Mouse (Mus musculus): ENCODE measurements around the gene Arhgef10l.

The Arhgef10l gene

DNA sequence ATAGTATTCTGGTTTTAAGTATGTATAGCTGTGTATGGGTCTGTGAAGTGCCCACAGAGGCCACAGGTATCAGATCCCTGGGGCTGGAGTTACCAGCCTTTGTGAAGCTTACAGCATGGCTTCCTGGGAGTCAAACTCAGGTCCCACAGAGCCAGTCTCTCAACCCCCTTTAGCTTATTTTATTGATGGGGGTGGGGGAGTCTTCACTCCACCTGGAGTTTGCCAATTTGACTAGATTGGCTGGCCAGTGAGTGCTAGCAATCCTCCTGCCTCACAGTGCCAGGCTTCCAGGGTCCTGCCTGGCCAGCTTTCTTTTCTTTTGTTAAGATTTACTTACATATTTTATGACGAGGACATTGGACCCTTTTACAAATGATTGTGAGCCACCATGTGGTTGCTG is 16.1 kb downstream of the Arhgef10l start:
- POLR2A ChIA-PET = interaction anchor here in 3 of 4 experiments (0.6 to 3.3 kb wide), 5 partner anchors 9 to 126 kb away, joined by 3 to 17 read pairs (median 4); no protein-coding TSS in a partner anchor
- CTCF ChIA-PET = interaction anchor here in 2 of 4 experiments (1.5 to 1.6 kb wide), 2 partner anchors 25 kb away, joined by 3 to 6 read pairs; no protein-coding TSS in a partner anchor

GRCm38 (mm10) chr4:140649207-140649591 is 16.6 kb downstream of the Arhgef10l start:
- CTCF ChIA-PET = interaction anchor here in 2 of 4 experiments (1.5 to 1.6 kb wide), 2 partner anchors 25 to 26 kb away, joined by 3 to 6 read pairs; no protein-coding TSS in a partner anchor

DNA sequence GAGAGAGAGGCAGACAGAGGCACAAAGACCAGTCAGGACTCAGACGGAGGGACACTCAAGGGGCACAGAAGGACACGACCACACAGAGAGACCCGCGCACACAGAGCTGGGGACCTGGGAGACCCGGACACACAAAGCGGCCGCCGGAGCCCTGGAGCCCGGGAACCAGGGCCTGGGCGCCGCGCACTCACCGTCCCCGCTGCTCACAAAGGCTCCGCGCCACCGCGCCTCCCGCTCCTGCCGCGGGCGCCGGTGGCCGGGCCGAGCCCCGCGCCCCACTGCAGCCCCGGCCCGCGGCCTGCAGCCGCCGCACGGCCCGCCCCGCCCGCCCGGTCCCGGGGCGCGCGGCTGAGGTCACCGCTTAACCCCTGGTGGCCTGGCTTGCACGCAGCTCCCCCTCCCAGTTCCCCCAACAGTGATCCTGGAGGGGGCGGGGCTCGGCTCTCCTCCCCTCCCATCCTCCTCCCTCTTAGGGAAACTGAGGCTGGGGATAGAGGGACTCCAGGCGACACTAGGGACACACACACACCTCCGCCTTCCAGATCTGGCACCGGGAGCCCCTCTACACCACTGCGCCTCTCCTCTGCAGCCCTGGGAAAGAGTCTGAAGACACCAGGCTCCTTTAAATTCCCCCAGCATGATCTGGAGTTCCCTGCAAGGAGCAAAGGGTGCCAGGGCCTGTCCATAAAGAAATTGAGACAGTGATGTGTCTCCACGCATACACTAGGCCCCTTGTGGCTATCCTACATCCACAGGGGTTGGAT is 17.2 kb downstream of the Arhgef10l start:
- ChIA-PET POLR2A (interaction anchor here in 3 of 4 experiments (0.6 to 3.3 kb wide), 8 partner anchors 7 to 42 kb away, joined by 3 to 17 read pairs (median 4); no protein-coding TSS in a partner anchor), CTCF (interaction anchor here (0.6 to 1.6 kb wide), 4 partner anchors 26 to 483 kb away, joined by 3 to 9 read pairs (median 4); no protein-coding TSS in a partner anchor)

More at GRCm38 (mm10) chr4:140649207-140649591, 16.6 kb downstream of the Arhgef10l start:
- POLR2A ChIA-PET = interaction anchor here in 2 of 4 experiments (0.7 to 3.3 kb wide), 5 partner anchors 8 to 31 kb away, joined by 3 to 17 read pairs (median 5); no protein-coding TSS in a partner anchor

- POLR2A ChIA-PET = interaction anchor here in 3 of 4 experiments (0.6 to 3.3 kb wide), 10 partner anchors 7 to 43 kb away, joined by 3 to 17 read pairs (median 4); no protein-coding TSS in a partner anchor
Measured at GRCm38 (mm10) chr4:140647711-140648421, 17.9 kb downstream of the Arhgef10l start.

DNA sequence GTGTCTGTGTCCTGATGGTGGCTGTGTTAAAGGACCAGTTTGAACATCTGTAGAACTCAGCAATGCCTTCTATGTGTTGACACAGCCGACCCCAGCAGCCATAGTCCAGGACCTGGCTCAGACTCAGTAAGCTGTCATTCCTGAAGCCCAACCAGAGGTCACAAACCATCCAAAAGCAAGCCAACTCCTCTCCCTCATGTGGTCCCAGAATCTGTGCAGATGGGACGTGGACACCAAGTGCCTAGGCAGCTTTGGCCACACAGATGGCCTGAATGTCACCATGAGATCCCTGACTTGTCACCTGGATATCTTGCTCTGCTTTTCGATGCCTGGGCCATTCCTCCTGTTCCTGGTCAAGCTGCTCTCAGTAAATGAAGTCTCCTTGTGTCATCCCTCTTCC is 20.2 kb downstream of the Arhgef10l start:
- ChIA-PET POLR2A (interaction anchor here in 2 of 4 experiments (0.6 to 1.5 kb wide), 6 partner anchors 12 to 388 kb away, joined by 3 to 6 read pairs (median 4); no protein-coding TSS in a partner anchor), CTCF (interaction anchor here in 1 of 4 experiments (0.6 to 2.1 kb wide), 3 partner anchors 17 to 773 kb away, joined by 3 to 9 read pairs (median 3); no protein-coding TSS in a partner anchor)

More at GRCm38 (mm10) chr4:140647711-140648421, 17.9 kb downstream of the Arhgef10l start:
- CTCF ChIA-PET = interaction anchor here (0.6 to 2.1 kb wide), 6 partner anchors 23 to 482 kb away, joined by 3 to 10 read pairs (median 8); no protein-coding TSS in a partner anchor

DNA sequence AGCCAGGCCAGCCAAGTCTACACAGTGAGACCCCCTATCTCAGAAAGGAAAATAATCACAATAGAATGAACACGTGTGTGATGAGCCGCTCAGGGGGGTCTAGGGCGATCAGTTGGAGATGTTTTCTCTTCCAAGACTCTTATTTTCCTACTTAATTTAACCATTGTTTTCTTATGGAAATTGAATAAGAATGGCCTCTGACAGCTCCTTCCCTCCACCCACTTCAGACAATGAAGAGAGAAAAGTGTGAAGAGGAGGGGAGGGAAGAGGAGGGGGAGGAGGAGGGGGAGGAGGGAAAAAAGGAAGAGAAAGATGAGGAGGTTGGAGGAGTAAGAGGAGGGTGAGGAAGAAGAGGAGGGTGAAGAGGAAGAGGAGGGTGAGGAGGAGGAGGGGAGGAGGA is 21.1 kb downstream of the Arhgef10l start:
- ChIA-PET CTCF (interaction anchor here in 3 of 4 experiments (0.6 to 1.0 kb wide), 7 partner anchors 9 to 772 kb away, joined by 3 to 9 read pairs (median 4); no protein-coding TSS in a partner anchor), POLR2A (interaction anchor here in 3 of 4 experiments (0.5 to 1.6 kb wide), 22 partner anchors 10 to 1417 kb away, joined by 3 to 11 read pairs (median 4); partner anchors contain the start of gene Fbxo42 (in 1 of the 3))

- POLR2A ChIA-PET = interaction anchor here in 3 of 4 experiments (0.6 to 2.4 kb wide), 17 partner anchors 10 to 1046 kb away, joined by 3 to 10 read pairs (median 4); partner anchors contain the start of gene Fbxo42 (in 1 of the 3)
Measured at GRCm38 (mm10) chr4:140644276-140644675, 21.5 kb downstream of the Arhgef10l start.

GRCm38 (mm10) chr4:140642378-140642777 is 23.4 kb downstream of the Arhgef10l start:
- CTCF ChIA-PET = interaction anchor here in 2 of 4 experiments (0.7 to 1.9 kb wide), 3 partner anchors 16 to 1437 kb away, joined by 4 to 6 read pairs (median 5); no protein-coding TSS in a partner anchor
- POLR2A ChIA-PET = interaction anchor here in 3 of 4 experiments (0.6 to 4.5 kb wide), 24 partner anchors 7 to 783 kb away, joined by 3 to 24 read pairs (median 5); partner anchors contain the start of gene Rcc2 (in 1 of the 3)

More at GRCm38 (mm10) chr4:140644276-140644675, 21.5 kb downstream of the Arhgef10l start:
- CTCF ChIA-PET = interaction anchor here in 3 of 4 experiments (0.6 to 1.0 kb wide), 4 partner anchors 14 to 146 kb away, joined by 3 to 9 read pairs (median 4); no protein-coding TSS in a partner anchor

DNA sequence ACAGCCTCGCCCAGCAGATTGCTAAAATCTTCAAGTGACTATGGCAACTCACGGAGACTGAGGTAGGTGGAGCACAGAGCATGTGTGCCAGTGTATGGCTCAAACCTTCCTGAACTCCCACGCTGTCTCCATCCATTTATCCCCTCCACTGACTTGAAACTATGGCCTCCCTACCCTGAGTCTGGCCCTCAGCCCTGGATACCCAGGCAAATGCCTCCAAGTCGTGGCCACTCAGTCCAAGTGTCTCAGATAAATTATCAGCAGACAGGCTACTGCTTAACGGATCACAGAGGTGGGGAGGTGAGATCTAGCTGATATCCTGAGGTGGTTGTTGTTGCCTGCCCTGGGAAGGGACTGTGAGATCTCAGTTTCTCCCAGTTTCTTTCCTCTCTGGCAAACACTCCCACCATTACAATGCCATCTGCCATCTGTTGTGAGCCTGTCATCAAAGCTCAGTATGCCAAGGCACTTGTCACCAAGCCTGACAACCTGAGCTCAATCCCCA is 24.3 kb downstream of the Arhgef10l start:
- CTCF ChIA-PET = interaction anchor here in 3 of 4 experiments (0.6 to 1.9 kb wide), 4 partner anchors 17 to 1302 kb away, joined by 3 to 12 read pairs (median 4); no protein-coding TSS in a partner anchor
- POLR2A ChIA-PET = interaction anchor here in 3 of 4 experiments (0.6 to 4.5 kb wide), 31 partner anchors 8 to 924 kb away, joined by 3 to 24 read pairs (median 6); partner anchors contain the start of gene Rcc2 (in 1 of the 3)

- CTCF ChIA-PET = interaction anchor here (0.6 to 1.5 kb wide), 9 partner anchors 23 to 1302 kb away, joined by 3 to 12 read pairs (median 4); no protein-coding TSS in a partner anchor
- POLR2A ChIA-PET = interaction anchor here in 3 of 4 experiments (0.6 to 4.5 kb wide), 58 partner anchors 9 to 925 kb away, joined by 3 to 24 read pairs (median 5); partner anchors contain the start of gene Rcc2 (in 1 of the 3)
Measured at GRCm38 (mm10) chr4:140640668-140641067, 25.1 kb downstream of the Arhgef10l start.

GRCm38 (mm10) chr4:140640242-140640523 is 25.6 kb downstream of the Arhgef10l start:
- CTCF ChIA-PET = interaction anchor here in 3 of 4 experiments (0.6 to 1.5 kb wide), 5 partner anchors 22 to 104 kb away, joined by 3 to 10 read pairs (median 4); no protein-coding TSS in a partner anchor
- POLR2A ChIA-PET = interaction anchor here in 3 of 4 experiments (0.5 to 4.5 kb wide), 56 partner anchors 9 to 571 kb away, joined by 3 to 24 read pairs (median 5); partner anchors contain the start of gene Rcc2 (in 1 of the 3)

GRCm38 (mm10) chr4:140639431-140640241 is 26.2 kb downstream of the Arhgef10l start:
- ChIA-PET POLR2A (interaction anchor here in 3 of 4 experiments (0.5 to 4.5 kb wide), 57 partner anchors 8 to 571 kb away, joined by 3 to 24 read pairs (median 4); partner anchors contain the start of gene Rcc2 (in 1 of the 3)), CTCF (interaction anchor here in 3 of 4 experiments (1.0 to 1.5 kb wide), 5 partner anchors 22 to 35 kb away, joined by 3 to 7 read pairs (median 4); no protein-coding TSS in a partner anchor)

GRCm38 (mm10) chr4:140638591-140638990 is 27.2 kb downstream of the Arhgef10l start:
- POLR2A ChIA-PET = interaction anchor here in 2 of 4 experiments (0.5 to 3.3 kb wide), 6 partner anchors 13 to 1002 kb away, joined by 3 to 17 read pairs (median 4); no protein-coding TSS in a partner anchor
- CTCF ChIA-PET = interaction anchor here in 1 of 4 experiments (1.0 kb wide), 1 partner anchor 35 kb away, joined by 7 read pairs; no protein-coding TSS in a partner anchor

DNA sequence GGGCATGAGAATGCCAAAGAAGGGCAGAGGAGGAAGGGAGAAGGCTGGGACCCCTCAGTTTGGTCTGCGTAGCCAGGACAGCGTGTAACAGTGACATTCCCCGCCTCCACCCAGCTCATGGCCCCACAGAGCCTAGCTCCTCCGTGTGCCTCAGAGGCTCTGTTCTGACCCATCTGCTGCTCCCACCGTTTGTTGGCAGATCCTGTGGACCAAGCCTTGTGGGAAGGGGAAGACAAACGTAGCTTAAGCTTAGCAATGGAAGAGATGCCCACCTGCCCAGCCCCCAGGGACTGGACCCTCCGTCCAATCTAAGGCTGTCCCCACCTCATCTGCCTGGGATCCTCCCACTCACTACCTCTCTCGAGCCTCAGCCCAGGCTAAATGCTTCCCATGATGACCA is 28.5 kb downstream of the Arhgef10l start:
- CTCF ChIA-PET = interaction anchor here in 1 of 4 experiments (0.6 kb wide), 1 partner anchor 37 kb away, joined by 3 read pairs; no protein-coding TSS in a partner anchor

DNA sequence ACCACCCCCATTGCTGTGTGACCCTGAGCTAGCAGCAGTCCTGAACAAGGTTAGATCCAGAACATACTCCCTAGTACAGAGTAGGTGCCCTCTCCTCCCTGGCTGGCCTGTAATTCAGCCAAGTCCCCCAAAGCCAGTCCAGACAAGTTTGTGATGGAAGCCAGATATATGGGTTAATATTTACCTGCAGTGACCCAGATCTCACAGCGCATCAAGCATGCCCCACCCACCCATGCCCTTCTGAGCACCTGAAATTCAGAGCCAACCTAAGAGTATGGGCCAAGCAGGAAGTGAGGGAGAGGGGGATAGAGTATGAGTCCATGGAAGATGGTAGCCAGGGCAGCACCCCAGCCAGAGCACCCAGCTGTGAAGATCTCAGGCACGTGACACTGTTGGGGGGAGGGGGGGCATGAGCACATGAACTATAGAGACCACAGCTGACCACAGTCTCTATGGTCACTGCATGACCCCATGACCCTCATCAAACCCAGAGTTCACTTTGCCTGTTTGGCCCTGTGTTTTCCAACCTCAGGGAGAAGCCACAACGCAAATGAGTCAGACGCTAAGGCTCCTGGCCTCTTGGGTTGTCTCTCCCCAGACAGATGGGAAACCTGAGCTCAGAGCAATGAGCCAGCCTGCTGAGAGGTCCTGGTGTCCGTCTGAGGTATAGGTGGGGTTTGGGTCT is 29.4 kb downstream of the Arhgef10l start:
- ChIA-PET CTCF (interaction anchor here in 2 of 4 experiments (0.6 kb wide), 2 partner anchors 38 to 108 kb away, joined by 3 read pairs; no protein-coding TSS in a partner anchor), POLR2A (interaction anchor here in 3 of 4 experiments (0.5 to 2.1 kb wide), 10 partner anchors 8 to 69 kb away, joined by 3 to 9 read pairs (median 3); no protein-coding TSS in a partner anchor)

More for the DNA sequence above, 28.5 kb downstream of the Arhgef10l start:
- POLR2A ChIA-PET = interaction anchor here in 3 of 4 experiments (0.5 to 2.1 kb wide), 10 partner anchors 9 to 1546 kb away, joined by 3 to 9 read pairs (median 4); no protein-coding TSS in a partner anchor
